Mouse (Mus musculus) G1E (cell line): ENCODE measurements around the gene Aire.

ENCODE experiments used
- CTCF ChIP-seq: IDR thresholded peaks from 2 replicates; pipeline ENCODE4 v1.5.1; 2012; ENCODE audit warnings: low read depth, low read length, inconsistent platforms, mixed read lengths
- GATA2 ChIP-seq: IDR thresholded peaks from 2 replicates; pipeline ENCODE4 v1.6.1; 2012; ENCODE audit warnings: low read depth, low read length, inconsistent platforms, borderline replicate concordance
- POLR2AphosphoS5 ChIP-seq: IDR thresholded peaks from 2 replicates; pipeline ENCODE4 v1.6.1; 2012; ENCODE audit warnings: low read depth, low read length, inconsistent platforms; ENCODE audit not compliant: insufficient replicate concordance
- TAL1 ChIP-seq: conservative IDR thresholded peaks from 2 replicates; pipeline ENCODE4 v1.6.1; 2012; ENCODE audit warnings: low read depth, low read length, inconsistent platforms, mixed read lengths

DNA sequence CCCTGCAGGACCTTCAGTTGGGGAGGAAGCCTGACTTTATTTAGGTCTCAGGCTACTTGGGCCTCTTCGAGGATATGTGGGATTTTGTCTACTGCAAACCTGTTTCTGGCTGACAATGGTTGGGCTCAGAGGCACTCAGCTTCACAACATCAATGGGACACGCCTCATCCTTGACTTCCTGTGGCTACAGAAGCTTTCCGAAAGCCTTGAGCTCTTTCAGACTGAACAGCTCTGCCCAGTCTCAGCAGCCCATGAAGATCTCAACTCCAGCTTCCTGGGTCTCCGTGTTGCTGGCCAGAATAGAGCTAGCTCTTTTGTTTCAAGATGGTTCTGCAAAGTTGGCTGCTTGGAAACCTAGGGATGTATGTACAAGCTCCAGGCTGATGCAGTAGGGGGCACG, 34.9 kb upstream of the Aire start:
- TF ChIP-seq CTCF (no peak), GATA2 (no peak), POLR2AphosphoS5 (no peak), TAL1 (no peak)
